ENCODE assay signal across 8 mouse cellular contexts in genomic region chr7:112502050-112502809, GRCm38 (mm10).
A peak's percentile ranks its signal among the peaks of the same experiment; 100 is the strongest.
DNase-seq lines count a peak whose midpoint lies in the region; ATAC-seq lines count a peak whose summit lies in the region.

No protein-coding gene starts in this region.

- no peak for DNase-seq in heart, adult 8-10 months (ENCODE audit: low spot score)
- peak; percentile 63 for DNase-seq in ES-CJ7 (ENCODE audit: low read depth, low spot score)
- DNase-seq in kidney, postnatal 25 days, result peak; percentile 38 to 59
- DNase-seq in yolk sac, embryonic 10.5 days (ENCODE audit: low spot score), result peak; percentile 76
- DNase-seq in cerebellum, postnatal 36 days, result no peak

- no peaks in the 10 kb centered on the region for H3K9me3 ChIP-seq in heart, embryonic 12.5 days (replicated peaks)
- no peaks in the 10 kb centered on the region for H3K9me3 ChIP-seq in forebrain, embryonic 13.5 days (replicated peaks)

- no peak overlapping the region for H3K9ac ChIP-seq in heart, embryonic 12.5 days
- no peak overlapping the region; the same call in 1 of the 2 replicates for H3K9ac ChIP-seq in forebrain, embryonic 13.5 days

- WGBS in heart, embryonic 12.5 days, result 39% methylated on average over 18 of the region's 18 CpGs
- 26% methylated on average over 18 of the region's 18 CpGs for WGBS in forebrain, embryonic 13.5 days

- no peak overlapping the region for H3K27ac ChIP-seq in heart, embryonic 12.5 days (ENCODE audit: poor library complexity, severe bottlenecking)
- peak overlapping the region; percentile 15; the same call in 1 of the 2 replicates for H3K27ac ChIP-seq in forebrain, embryonic 13.5 days

- no peak for ATAC-seq in heart, embryonic 12.5 days (ENCODE audit: insufficient number of reproducible peaks, low FRiP score)
- ATAC-seq in forebrain, embryonic 13.5 days, result peak; percentile 85
- no peak for ATAC-seq in erythroid progenitor cell, adult 5-6 weeks (replicated peaks; ENCODE audit: low FRiP score, poor library complexity, severe bottlenecking)

- peaks cover 52% of the 10 kb centered on the region for H3K4me1 ChIP-seq in heart, embryonic 12.5 days (replicated peaks)
- peaks cover 22% of the 10 kb centered on the region for H3K4me1 ChIP-seq in forebrain, embryonic 13.5 days

- H3K36me3 ChIP-seq in heart, embryonic 12.5 days, result no peaks in the 10 kb centered on the region
- no peaks in the 10 kb centered on the region for H3K36me3 ChIP-seq in forebrain, embryonic 13.5 days (ENCODE audit: poor library complexity, severe bottlenecking)

- H3K27me3 ChIP-seq in heart, embryonic 12.5 days (replicated peaks), result no peaks in the 10 kb centered on the region
- H3K27me3 ChIP-seq in forebrain, embryonic 13.5 days, result no peaks in the 10 kb centered on the region

- peak overlapping the region; percentile 32 for H3K4me2 ChIP-seq in heart, embryonic 12.5 days
- H3K4me2 ChIP-seq in forebrain, embryonic 13.5 days, result peak overlapping the region; percentile 47

- H3K4me3 ChIP-seq in heart, embryonic 12.5 days, result no peak overlapping the region
- no peak overlapping the region for H3K4me3 ChIP-seq in forebrain, embryonic 13.5 days

Comparison
In these comparisons a context has a peak if more than half of its experiments do, and no peak if none do; other contexts are left out.
1. DNase-seq: peak in ES-CJ7 (single experiment), kidney, postnatal 25 days (2 of 2) and yolk sac, embryonic 10.5 days (single experiment); none in heart, adult 8-10 months (single experiment) and cerebellum, postnatal 36 days (0 of 2).